Mouse (Mus musculus) ES-E14 (cell line): ENCODE data around the gene Il4i1. TPM values are rescaled to one million over a fixed set of nuclear protein-coding genes. Genes with fewer than 3 reads are reported as not detected.

Experiments
- DNase-seq: peaks from one replicate; pipeline ENCODE4 v3.0.0-alpha.2; 2013; ENCODE audit warnings: low read depth, low spot score
- H3K27ac ChIP-seq: 2 replicates; pipeline ENCODE4 v1.5.1; 2012; ENCODE audit warnings: low read depth, mild to moderate bottlenecking, low read length, moderate library complexity, mixed read lengths; ENCODE audit not compliant: poor library complexity, insufficient read depth, severe bottlenecking
- H3K36me3 ChIP-seq: 2 replicates; pipeline ENCODE4 v1.6.1; 2012; ENCODE audit warnings: mild to moderate bottlenecking, low read length, moderate library complexity, mixed read lengths; ENCODE audit not compliant: control insufficient read depth, poor library complexity, insufficient read depth, severe bottlenecking
- H3K4me1 ChIP-seq, 2 experiments: fragments of 150-350 bp in 1 of 2; sonication (generic) in 1 of 2; 2 replicates each; pipeline ENCODE4 v1.6.1; 2012; ENCODE audit warnings: low read length in 2 of 2, mild to moderate bottlenecking in 1 of 2, mixed read lengths in 1 of 2; ENCODE audit not compliant: control insufficient read depth in 2 of 2, insufficient read depth in 2 of 2, poor library complexity in 1 of 2
- H3K4me3 ChIP-seq, 2 experiments: fragments of 150-350 bp in 1 of 2; sonication (generic) in 1 of 2; 2 replicates each; pipeline ENCODE4 v1.5.1; 2012; ENCODE audit warnings: low read length in 2 of 2, low read depth in 1 of 2, mild to moderate bottlenecking in 1 of 2, mixed read lengths in 1 of 2; ENCODE audit not compliant: insufficient read depth in 1 of 2, poor library complexity in 1 of 2, severe bottlenecking in 1 of 2
- H3K9ac ChIP-seq: 2 replicates; pipeline ENCODE4 v1.6.1; 2012; ENCODE audit warnings: low read depth, mild to moderate bottlenecking, low read length, mixed read lengths; ENCODE audit not compliant: poor library complexity, insufficient read depth, severe bottlenecking
- H3K9me3 ChIP-seq: fragments of 150-350 bp; sonication (generic); 2 replicates; pipeline ENCODE4 v1.6.1; 2012; ENCODE audit warnings: low read depth, mild to moderate bottlenecking, low read length; ENCODE audit not compliant: control insufficient read depth, insufficient read depth
- CHD2 ChIP-seq: IDR thresholded peaks from 2 replicates; pipeline ENCODE4 v1.6.1; 2014; ENCODE audit warnings: mild to moderate bottlenecking, low read depth, low read length, inconsistent platforms
- HCFC1 ChIP-seq: IDR thresholded peaks from 2 replicates; pipeline ENCODE4 v1.6.1; 2012; ENCODE audit warnings: low read length, inconsistent platforms, borderline replicate concordance; ENCODE audit not compliant: insufficient read depth
- MAFK ChIP-seq: IDR thresholded peaks from 2 replicates; pipeline ENCODE4 v1.6.1; 2014; ENCODE audit warnings: mild to moderate bottlenecking, low read depth, low read length, inconsistent platforms; ENCODE audit not compliant: insufficient read depth
- ZC3H11A ChIP-seq: IDR thresholded peaks from 2 replicates; pipeline ENCODE4 v1.6.1; 2012; ENCODE audit warnings: low read depth, mild to moderate bottlenecking, inconsistent platforms, low read length, borderline replicate concordance
- ZNF384 ChIP-seq: IDR thresholded peaks from 2 replicates; pipeline ENCODE4 v1.6.1; 2012; ENCODE audit warnings: low read depth, low read length, inconsistent platforms
- in situ Hi-C, 2 experiments: fragments of 600-800 bp; cut with MboI; formaldehyde crosslinking; loops; one replicate each; pipeline ENCODE4 v1.15.1; 2025; ENCODE audit warnings: low sequenced_read_pairs in 2 of 2, inconsistent platforms in 1 of 2; ENCODE audit not compliant: unreplicated experiment in 2 of 2
- total RNA-seq: library from RNA; depleted of rRNA; stranded (reverse); fragments of 300-350 nt; gene quantifications from 2 replicates; pipeline ENCODE4 v1.2.3, GENCODE M21; 2012

Gene Il4i1
- total RNA-seq, 1 experiment = 4.8 TPM

DNA sequence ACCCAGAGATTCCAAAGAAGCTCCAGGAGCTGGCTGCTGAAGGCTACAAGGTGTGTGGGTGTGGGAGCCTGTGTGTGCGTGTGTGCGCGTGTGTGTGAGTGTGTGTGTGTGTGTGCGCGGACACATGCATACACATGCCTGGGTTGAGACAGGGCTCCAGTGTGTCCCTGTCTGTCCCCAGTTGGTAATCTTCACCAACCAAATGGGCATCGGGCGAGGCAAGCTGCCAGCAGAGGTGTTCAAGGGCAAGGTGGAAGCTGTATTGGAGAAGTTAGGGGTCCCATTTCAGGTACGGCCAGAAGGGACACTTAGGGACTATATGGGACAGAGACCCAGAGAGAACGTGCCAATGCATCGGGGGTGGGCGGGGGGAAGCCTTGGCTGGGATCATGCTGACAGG, 43.7 kb downstream of the Il4i1 start:
- Histone ChIP-seq H3K9ac (no peak overlapping the region), H3K36me3 (peaks cover 35% of the 10 kb centered on the region), H3K9me3 (no peaks in the 10 kb centered on the region), H3K4me1 (peaks cover 7 to 12% of the 10 kb centered on the region in 2 experiments; a peak in 3 of 4 replicates), H3K27ac (no peak overlapping the region), H3K4me3 (no peak overlapping the region)
- DNase-seq = no peak
- TF ChIP-seq HCFC1 = no peak
- TF ChIP-seq ZNF384 = no peak
- no peak for TF ChIP-seq MAFK
- TF ChIP-seq CHD2 = no peak
- TF ChIP-seq ZC3H11A = no peak
- in situ Hi-C loops = no loop called here

DNA sequence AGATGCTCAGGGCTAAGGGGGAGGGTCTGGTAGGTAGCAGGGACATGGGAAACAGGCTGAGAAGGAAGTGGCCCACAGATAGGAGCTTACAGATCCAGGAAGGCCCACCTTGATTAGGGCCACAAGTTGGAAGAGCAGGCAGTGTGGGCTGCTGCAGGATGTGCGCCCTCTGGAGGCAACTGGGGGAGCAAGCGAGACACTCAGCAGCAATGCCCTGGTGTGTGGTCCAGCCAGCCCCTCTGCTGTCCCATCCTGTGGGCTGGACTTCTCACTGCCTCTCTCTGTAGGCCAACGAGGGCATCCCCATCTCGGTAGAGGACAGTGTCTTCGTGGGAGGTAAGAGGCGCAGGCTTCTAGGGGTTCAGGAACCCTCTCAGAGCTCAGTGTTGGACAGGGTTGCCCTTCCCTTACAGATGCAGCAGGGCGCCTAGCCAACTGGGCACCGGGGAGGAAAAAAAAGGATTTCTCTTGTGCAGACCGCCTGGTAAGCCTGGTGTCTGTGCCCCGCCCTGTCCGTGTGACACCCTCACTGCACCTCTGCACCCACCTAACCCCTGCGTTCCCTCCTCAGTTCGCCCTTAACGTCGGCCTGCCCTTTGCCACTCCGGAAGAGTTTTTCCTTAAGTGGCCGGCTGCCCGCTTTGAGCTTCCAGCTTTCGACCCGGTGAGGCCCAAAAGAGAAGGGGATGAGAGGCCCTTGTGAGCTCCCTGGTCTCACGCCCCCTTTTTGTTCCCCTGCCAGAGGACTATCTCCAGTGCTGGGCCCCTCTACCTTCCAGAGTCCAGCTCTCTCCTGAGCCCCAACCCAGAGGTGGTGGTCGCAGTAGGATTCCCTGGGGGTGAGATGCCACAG, 44.6 kb downstream of the Il4i1 start:
- H3K36me3 ChIP-seq = peaks cover 41% of the 10 kb centered on the region
- TF ChIP-seq ZC3H11A = 0 out of 2 replicates have a peak, but pooled peaks have one; percentile 3
- no peak for TF ChIP-seq ZNF384
- H3K4me3 ChIP-seq = no peak overlapping the region
- no peak overlapping the region for H3K9ac ChIP-seq
- peaks cover 5 to 8% of the 10 kb centered on the region in 2 experiments; a peak in 2 of 4 replicates for H3K4me1 ChIP-seq
- DNase-seq = no peak
- no peaks in the 10 kb centered on the region for H3K9me3 ChIP-seq
- no peak overlapping the region for H3K27ac ChIP-seq
- in situ Hi-C loops = no loop called here

DNA sequence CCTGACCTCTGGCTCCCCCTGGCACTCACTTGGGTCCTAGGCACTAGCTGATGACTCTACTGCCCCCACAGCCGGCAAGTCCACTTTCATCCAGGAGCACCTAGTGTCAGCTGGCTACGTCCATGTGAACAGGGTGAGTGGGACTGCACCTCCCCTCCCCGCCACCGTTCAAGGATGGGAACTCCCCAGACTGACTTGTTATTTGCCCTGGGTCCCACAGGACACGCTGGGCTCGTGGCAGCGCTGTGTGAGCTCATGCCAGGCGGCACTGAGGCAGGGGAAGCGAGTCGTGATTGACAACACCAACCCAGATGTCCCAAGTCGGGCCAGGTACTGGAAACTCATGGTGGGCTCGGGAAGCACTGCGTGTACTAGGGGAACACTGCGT, 45.2 kb downstream of the Il4i1 start:
- Histone ChIP-seq H3K27ac (no peak overlapping the region), H3K4me1 (peaks cover 5 to 9% of the 10 kb centered on the region in 2 experiments; a peak in 2 of 4 replicates), H3K4me3 (no peak overlapping the region), H3K9ac (no peak overlapping the region), H3K9me3 (no peaks in the 10 kb centered on the region), H3K36me3 (peaks cover 45% of the 10 kb centered on the region)
- in situ Hi-C loops = no loop called here
- no peak for TF ChIP-seq MAFK
- TF ChIP-seq CHD2 = no peak
- TF ChIP-seq ZC3H11A = no peak
- no peak for TF ChIP-seq ZNF384
- TF ChIP-seq HCFC1 = no peak
- no peak for DNase-seq

DNA sequence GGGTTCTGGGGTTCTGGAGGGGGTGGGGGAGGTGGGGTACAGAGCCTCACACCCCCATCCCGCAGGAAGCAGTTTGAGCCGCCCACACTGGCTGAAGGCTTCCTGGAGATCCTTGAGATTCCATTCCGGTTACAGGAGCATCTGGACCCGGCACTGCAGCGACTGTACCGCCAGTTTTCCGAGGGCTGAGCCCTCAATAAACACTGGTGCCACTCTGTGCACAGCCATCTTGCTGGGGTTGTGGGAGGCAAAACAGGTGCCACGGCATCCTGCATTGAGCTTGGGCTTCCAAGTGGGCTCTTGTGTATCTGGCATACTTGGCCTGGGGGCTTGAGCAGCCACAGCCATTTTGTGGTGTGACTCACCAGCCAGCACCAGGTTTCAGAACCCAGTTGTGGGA, 46.2 kb downstream of the Il4i1 start:
- no peak for TF ChIP-seq HCFC1
- no peak for TF ChIP-seq ZC3H11A
- no peak for TF ChIP-seq MAFK
- TF ChIP-seq ZNF384 = no peak
- no peak for TF ChIP-seq CHD2
- Histone ChIP-seq H3K27ac (no peak overlapping the region), H3K9me3 (no peaks in the 10 kb centered on the region), H3K9ac (no peak overlapping the region), H3K4me3 (no peak overlapping the region), H3K4me1 (peaks cover 5 to 17% of the 10 kb centered on the region in 2 experiments; a peak in 2 of 4 replicates), H3K36me3 (peaks cover 45% of the 10 kb centered on the region)
- no peak for DNase-seq
- in situ Hi-C loops = no loop called here

DNA sequence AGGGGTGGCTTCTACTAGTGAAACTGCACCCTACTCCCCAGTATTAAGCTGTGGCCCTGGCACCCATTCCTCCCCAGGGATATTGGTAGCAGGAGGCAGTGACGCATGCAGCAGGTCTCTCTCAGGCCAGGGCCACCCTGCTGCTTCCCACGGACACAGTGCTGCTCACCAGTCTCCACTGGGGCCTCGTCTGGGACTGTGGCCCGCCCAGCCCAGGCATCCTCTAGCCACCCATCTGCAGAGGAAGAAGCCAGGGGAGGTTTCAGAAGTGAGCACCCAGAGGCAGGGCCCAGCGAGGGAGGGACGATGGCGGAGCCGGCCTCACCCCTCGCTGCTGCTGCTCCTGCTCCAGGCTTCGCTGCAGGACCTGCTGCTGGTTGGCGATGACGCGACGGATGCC, 47.0 kb downstream of the Il4i1 start:
- Histone ChIP-seq H3K9me3 (no peaks in the 10 kb centered on the region), H3K4me1 (peaks cover 2 to 21% of the 10 kb centered on the region in 2 experiments; a peak in 2 of 4 replicates), H3K4me3 (peak overlapping the region in 1 of 2 experiments; percentile 9; a peak in 1 of 4 replicates), H3K36me3 (peaks cover 45% of the 10 kb centered on the region), H3K27ac (no peak overlapping the region), H3K9ac (no peak overlapping the region)
- no peak for DNase-seq
- TF ChIP-seq HCFC1 (no peak), ZC3H11A (no peak), ZNF384 (no peak), MAFK (no peak), CHD2 (no peak)
- in situ Hi-C loops = no loop called here
